Mouse (Mus musculus) liver, adult 2 months (tissue): Measurements from ENCODE around the gene Olfr618. TPM values are rescaled to one million over a fixed set of nuclear protein-coding genes. Genes with fewer than 3 reads are reported as not detected.
"Not testable (repeated sequence)": the region's sequence is repeated elsewhere in the genome, so short reads cannot be mapped to it uniquely, and the experiment has no call there.

Source experiments
- DNase-seq: peaks from one replicate; pipeline ENCODE4 v3.0.0-alpha.2; 2011; ENCODE audit warnings: low read depth, low spot score; ENCODE audit errors: extremely low read depth
- H3K27ac ChIP-seq: fragments of 200-500 bp; replicated peaks from 2 replicates; pipeline ENCODE4 v1.5.1; 2012; ENCODE audit warnings: low read depth, mild to moderate bottlenecking, control low read depth, inconsistent platforms, low read length; ENCODE audit not compliant: insufficient read depth
- H3K27me3 ChIP-seq: fragments of 200-500 bp; 2 replicates; pipeline ENCODE4 v1.6.1; 2012; ENCODE audit warnings: mild to moderate bottlenecking, moderate library complexity, low read length, inconsistent platforms; ENCODE audit not compliant: control insufficient read depth, insufficient read depth
- H3K36me3 ChIP-seq: fragments of 200-500 bp; 2 replicates; pipeline ENCODE4 v1.6.1; 2012; ENCODE audit warnings: low read length, inconsistent platforms; ENCODE audit not compliant: control insufficient read depth, insufficient read depth
- H3K4me1 ChIP-seq: fragments of 200-500 bp; 2 replicates; pipeline ENCODE4 v1.6.1; 2011; ENCODE audit warnings: low read length; ENCODE audit not compliant: control insufficient read depth, insufficient read depth
- H3K4me3 ChIP-seq: fragments of 200-500 bp; 2 replicates; pipeline ENCODE4 v1.5.1; 2011; ENCODE audit warnings: low read depth, mild to moderate bottlenecking, control low read depth, low read length, moderate library complexity; ENCODE audit not compliant: insufficient read depth
- H3K79me2 ChIP-seq: fragments of 200-500 bp; 2 replicates; pipeline ENCODE4 v1.6.1; 2012; ENCODE audit warnings: inconsistent platforms, mild to moderate bottlenecking, low read length, moderate library complexity; ENCODE audit not compliant: control insufficient read depth, insufficient read depth
- H3K9ac ChIP-seq: fragments of 200-500 bp; 2 replicates; pipeline ENCODE4 v1.6.1; 2012; ENCODE audit warnings: low read depth, mild to moderate bottlenecking, control low read depth, inconsistent platforms, low read length
- CTCF ChIP-seq: fragments of 200-500 bp; IDR thresholded peaks from 2 replicates; pipeline ENCODE4 v1.5.1; 2011; ENCODE audit warnings: low read depth, low read length, control low read depth
- POLR2A ChIP-seq: fragments of 200-500 bp; IDR thresholded peaks from 2 replicates; pipeline ENCODE4 v1.6.1; 2011; ENCODE audit warnings: low read length, control low read depth; ENCODE audit not compliant: insufficient read depth; ENCODE audit errors: extremely low read depth
- WGBS: fragments of 180-500 bp; shearing (Covaris S2); methylation state at CpG from one replicate; pipeline ENCODE4 v1.1.7; 2018; 5-methylcytosine and 5-hydroxymethylcytosine counted together
- polyA plus RNA-seq: library from polyadenylated mRNA; depleted of rRNA; stranded (reverse); fragments of >200 nt; gene quantifications from 2 replicates; pipeline ENCODE4 v1.2.3, GENCODE M21; 2012; rRNA removed
- total RNA-seq: library from RNA; depleted of rRNA; stranded (reverse); fragments of >200 nt; gene quantifications from 2 replicates; pipeline ENCODE4 v1.2.3, GENCODE M21; 2014; rRNA removed

Gene Olfr618
- total RNA-seq, result not detected in 2 replicates
- polyA plus RNA-seq, result not detected in 2 replicates

DNA sequence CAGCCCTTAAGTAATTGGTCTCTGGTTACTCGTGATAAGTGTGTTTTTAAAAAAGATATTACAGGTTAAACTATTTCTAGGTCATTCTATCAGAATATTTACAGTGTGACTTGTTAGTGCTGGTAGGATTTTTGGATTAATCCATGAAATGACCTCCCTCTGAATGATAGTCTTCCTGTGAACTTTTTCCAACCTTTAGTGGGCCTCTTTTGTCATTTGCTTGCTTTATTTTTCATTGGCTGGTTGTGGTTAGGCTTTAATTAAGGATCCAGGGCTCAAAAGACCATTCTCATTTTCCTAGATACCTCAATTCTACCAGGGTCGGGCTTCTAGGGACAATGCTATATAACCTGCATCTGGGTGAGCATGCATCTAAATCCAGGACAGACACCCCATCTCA lies at the start of gene Olfr618:
Gene Olfr618, plus strand, starts transcription at position 301 of the 400 bp plus-strand sequence.
- DNase-seq, result no peak
- Histone ChIP-seq H3K27ac (no peak within 1 kb of the TSS), H3K4me1 (no peaks in the 10 kb centered on the region), H3K36me3 (no peaks in the 10 kb centered on the region), H3K27me3 (no peaks in the 10 kb centered on the region), H3K79me2 (no peaks in the 10 kb centered on the region), H3K4me3 (no peak within 1 kb of the TSS), H3K9ac (no peak within 1 kb of the TSS)
- TF ChIP-seq POLR2A (no peak), CTCF (no peak)
- WGBS, result 56% methylated on average over 2 of the region's 2 CpGs

DNA sequence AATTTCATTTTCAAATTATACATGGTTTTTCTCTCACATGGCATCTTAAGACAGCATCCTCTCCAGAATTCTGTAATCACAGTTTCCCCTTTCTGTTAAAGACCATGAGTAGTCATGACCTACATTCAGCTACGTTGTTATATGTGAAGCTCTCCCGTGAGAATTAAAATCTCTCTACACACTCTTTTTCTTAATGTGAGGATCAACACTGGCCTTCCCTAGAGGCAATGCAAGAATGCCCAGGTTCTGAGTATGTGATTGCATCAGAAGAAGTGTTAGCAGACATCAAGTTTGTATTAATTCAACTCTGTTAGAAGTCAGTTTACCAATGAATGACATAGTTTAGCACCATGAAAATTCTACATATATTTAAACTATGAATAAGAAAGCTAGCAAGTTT lies 47.3 kb upstream of the Olfr618 start, which contains the start of gene Olfr612:
Gene Olfr612, minus strand, starts transcription at position 101 of the 400 bp plus-strand sequence.
- H3K4me1 ChIP-seq, H3K36me3 ChIP-seq, H3K79me2 ChIP-seq, DNase-seq, H3K4me3 ChIP-seq, H3K27ac ChIP-seq, H3K27me3 ChIP-seq, H3K9ac ChIP-seq: not testable (repeated sequence)
- WGBS, result 75% methylated on average over 2 of the region's 2 CpGs

DNA sequence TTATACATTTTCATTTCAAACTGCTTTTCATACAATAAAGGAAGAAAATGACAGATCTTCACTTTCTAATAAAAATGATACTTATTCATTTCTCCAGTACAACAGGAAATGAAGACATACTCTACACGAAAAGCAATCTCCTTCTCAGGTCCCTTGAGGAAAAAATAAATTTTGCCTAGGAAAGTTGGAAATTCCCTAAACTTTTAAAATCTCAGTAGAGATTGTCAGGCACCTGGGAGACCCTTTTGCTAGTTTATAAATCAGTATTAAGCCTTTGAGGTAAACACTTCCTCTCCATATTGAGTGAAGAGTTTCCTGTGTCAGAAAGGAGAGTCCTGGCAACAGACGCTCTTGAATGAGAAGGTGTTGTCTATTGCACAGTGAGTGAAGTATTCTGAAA lies 42.1 kb upstream of the Olfr618 start, which contains the start of gene Olfr613:
Gene Olfr613, plus strand, starts transcription at position 301 of the 400 bp plus-strand sequence.
- no peaks in the 10 kb centered on the region for H3K36me3 ChIP-seq
- H3K4me3 ChIP-seq, result no peak within 1 kb of the TSS
- no peak for DNase-seq
- 78% methylated on average over 2 of the region's 2 CpGs for WGBS
- no peaks in the 10 kb centered on the region for H3K4me1 ChIP-seq
- no peak within 1 kb of the TSS for H3K27ac ChIP-seq
- no peak within 1 kb of the TSS for H3K9ac ChIP-seq
- no peak for TF ChIP-seq CTCF
- TF ChIP-seq POLR2A, result no peak
- no peaks in the 10 kb centered on the region for H3K27me3 ChIP-seq
- H3K79me2 ChIP-seq, result no peaks in the 10 kb centered on the region

DNA sequence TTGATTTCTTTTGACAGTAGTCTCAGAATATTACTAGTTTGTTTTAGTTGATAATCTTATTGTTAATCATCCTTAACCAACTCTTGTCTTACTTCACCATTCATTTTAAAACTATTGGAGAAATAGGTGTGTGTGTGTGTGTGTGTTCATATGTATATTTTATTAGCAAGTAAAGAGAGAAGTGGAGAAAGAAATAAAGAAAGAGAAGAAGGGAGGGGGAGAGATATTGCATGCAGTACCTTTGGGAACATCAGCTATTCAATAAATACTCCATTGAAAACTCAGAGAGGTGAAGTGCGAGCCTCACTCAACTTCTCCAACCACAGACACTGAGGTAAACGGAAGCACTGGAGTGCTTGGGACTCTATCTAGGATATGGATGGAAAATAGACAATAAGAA lies 34.1 kb upstream of the Olfr618 start, which contains the start of gene Olfr615:
Gene Olfr615, plus strand, starts transcription at position 301 of the 400 bp plus-strand sequence.
- no peak for DNase-seq
- no peak for TF ChIP-seq CTCF
- TF ChIP-seq POLR2A, result no peak
- Histone ChIP-seq H3K27ac (no peak within 1 kb of the TSS), H3K4me1 (no peaks in the 10 kb centered on the region), H3K36me3 (no peaks in the 10 kb centered on the region), H3K4me3 (no peak within 1 kb of the TSS), H3K9ac (no peak within 1 kb of the TSS), H3K27me3 (no peaks in the 10 kb centered on the region), H3K79me2 (no peaks in the 10 kb centered on the region)
- 74% methylated on average over 2 of the region's 2 CpGs for WGBS

DNA sequence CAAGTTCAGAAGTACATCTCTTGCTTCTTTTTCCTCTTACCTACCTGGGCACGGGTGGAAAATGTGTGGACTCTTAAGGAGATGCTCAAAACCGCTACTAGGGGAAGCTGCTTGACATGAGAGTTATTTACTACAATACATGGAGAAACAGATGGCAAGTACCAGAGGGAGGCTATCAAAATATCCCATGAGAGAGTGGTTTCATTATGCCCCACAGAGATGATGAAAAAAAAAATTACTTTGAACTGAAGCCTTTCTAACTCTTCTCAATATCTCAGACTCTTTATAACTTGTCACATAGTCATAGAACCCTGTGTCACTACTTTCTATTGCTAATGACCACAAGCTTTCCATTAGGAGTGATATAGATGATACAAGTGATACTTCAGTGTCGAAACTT lies 20.9 kb upstream of the Olfr618 start, which contains the start of gene Olfr616:
Gene Olfr616, minus strand, starts transcription at position 101 of the 400 bp plus-strand sequence.
- H3K36me3 ChIP-seq, result no peaks in the 10 kb centered on the region
- no peaks in the 10 kb centered on the region for H3K4me1 ChIP-seq
- WGBS, result 69% methylated on average over 3 of the region's 3 CpGs
- no peak within 1 kb of the TSS for H3K27ac ChIP-seq
- H3K4me3 ChIP-seq, result no peak within 1 kb of the TSS
- TF ChIP-seq CTCF (no peak), POLR2A (no peak)
- no peaks in the 10 kb centered on the region for H3K27me3 ChIP-seq
- DNase-seq, result no peak
- H3K79me2 ChIP-seq, result no peaks in the 10 kb centered on the region
- no peak within 1 kb of the TSS for H3K9ac ChIP-seq

DNA sequence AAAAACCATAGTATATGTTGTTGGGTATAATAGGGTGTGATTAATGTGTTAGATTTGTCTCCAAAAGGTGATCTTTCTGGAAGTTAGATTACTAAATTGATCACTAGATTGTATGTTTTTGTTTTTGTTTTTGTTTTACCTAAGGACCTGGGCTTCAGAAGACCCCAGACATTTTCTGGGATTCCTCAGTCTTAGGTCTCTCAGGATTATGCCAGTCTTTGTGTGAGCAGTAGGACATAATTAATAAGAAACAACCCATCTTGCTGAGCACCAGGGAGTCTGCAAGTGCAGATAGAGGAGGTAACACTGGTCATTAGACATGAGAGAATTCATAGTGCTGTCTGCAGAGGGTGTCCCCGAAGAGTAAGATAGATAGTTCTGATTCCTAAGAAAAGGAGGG lies 17.1 kb upstream of the Olfr618 start, which contains the start of gene Olfr617:
Gene Olfr617, plus strand, starts transcription at position 301 of the 400 bp plus-strand sequence.
- no peak for DNase-seq
- H3K79me2 ChIP-seq, result no peaks in the 10 kb centered on the region
- no peak within 1 kb of the TSS for H3K9ac ChIP-seq
- 78% methylated on average over 1 of the region's 1 CpGs for WGBS
- no peaks in the 10 kb centered on the region for H3K36me3 ChIP-seq
- no peak within 1 kb of the TSS for H3K27ac ChIP-seq
- TF ChIP-seq CTCF, result no peak
- no peak for TF ChIP-seq POLR2A
- H3K27me3 ChIP-seq, result no peaks in the 10 kb centered on the region
- H3K4me1 ChIP-seq, result no peaks in the 10 kb centered on the region
- H3K4me3 ChIP-seq, result no peak within 1 kb of the TSS
